Mouse (Mus musculus) spleen, adult 12 weeks (tissue): ENCODE data around the gene Mtmr10.
A peak's percentile ranks its signal among the peaks of the same experiment; 100 is the strongest.

Source experiments
- DNase-seq: peaks from one replicate; pipeline ENCODE4 v3.0.0; 2022; ENCODE audit warnings: low spot score

Mtmr10 gene

GRCm38 (mm10) chr7:64371940-64372878, 84.8 kb downstream of the Mtmr10 start:
- DNase-seq = no peak

GRCm38 (mm10) chr7:64373147-64373829, 85.8 kb downstream of the Mtmr10 start:
- DNase-seq = no peak

GRCm38 (mm10) chr7:64373830-64374562, 86.5 kb downstream of the Mtmr10 start, which contains the start of gene Fan1:
TSS of gene Fan1 (minus strand) at chr7:64374095.
- peak; percentile 83 for DNase-seq
